Mouse (Mus musculus) adrenal gland, postnatal 4 days (tissue): ENCODE data around the gene Noxo1. TPM values are rescaled to one million over a fixed set of nuclear protein-coding genes. Genes with fewer than 3 reads are reported as not detected.
A peak's percentile ranks its signal among the peaks of the same experiment; 100 is the strongest.

ENCODE experiments used
- DNase-seq, 2 experiments: peaks; one replicate each; pipeline ENCODE4 v3.0.0; 2021 to 2022; ENCODE audit warnings: low spot score in 2 of 2, mixed read lengths in 2 of 2
- total RNA-seq, 2 experiments: library from RNA; stranded (reverse); gene quantifications; 2 replicates each; pipeline ENCODE4 v1.2.3; 2021

Noxo1 gene
- total RNA-seq, 2 experiments from 2014 or later, result 6.2 to 8.5 TPM

DNA sequence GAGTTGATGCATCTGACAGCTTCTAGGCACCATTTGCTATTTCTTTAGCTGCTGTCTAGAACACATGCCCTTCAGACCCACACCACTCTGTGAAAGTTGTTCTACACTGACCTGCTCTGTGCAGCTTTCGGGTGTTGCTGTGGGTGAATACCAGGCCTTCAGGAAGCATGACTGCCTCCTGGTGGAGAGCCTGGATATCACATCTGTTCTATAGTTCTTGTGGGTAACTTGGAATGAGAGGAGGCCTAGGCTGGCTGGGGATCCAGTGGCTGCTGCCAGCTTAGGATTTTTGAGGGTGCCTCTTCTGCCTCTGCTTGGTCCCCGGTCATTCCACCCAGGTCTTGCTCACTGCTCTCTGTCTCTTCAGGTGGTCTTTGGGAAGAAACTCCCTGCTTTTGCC is 19.8 kb upstream of the Noxo1 start:
- peak in 1 of 2 experiments; percentile 50 for DNase-seq

GRCm38 (mm10) chr17:24676877-24677276 is 19.2 kb upstream of the Noxo1 start:
- no peak for DNase-seq

DNA sequence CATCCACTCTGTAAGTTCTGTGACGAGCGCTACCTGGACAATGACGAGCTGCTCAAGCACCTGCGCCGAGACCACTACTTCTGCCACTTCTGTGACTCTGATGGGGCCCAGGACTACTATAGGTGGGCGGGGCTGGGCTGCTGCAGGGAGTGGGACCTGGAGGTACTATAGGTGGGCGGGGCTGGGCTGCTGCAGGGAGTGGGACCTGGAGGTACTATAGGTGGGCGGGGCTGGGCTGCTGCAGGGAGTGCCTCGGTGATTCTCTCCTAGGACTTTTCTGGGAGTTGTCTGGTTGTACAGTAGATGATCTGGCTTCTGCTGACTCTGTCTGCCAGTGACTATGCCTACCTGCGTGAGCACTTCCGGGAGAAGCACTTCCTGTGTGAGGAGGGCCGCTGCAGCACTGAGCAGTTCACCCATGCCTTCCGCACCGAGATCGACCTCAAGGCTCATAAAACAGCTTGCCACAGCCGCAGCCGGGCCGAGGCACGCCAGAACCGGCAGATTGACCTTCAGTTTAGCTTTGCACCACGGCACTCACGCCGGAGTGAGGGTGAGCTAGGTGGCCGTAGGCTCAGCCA is 18.4 kb upstream of the Noxo1 start:
- no peak for DNase-seq

DNA sequence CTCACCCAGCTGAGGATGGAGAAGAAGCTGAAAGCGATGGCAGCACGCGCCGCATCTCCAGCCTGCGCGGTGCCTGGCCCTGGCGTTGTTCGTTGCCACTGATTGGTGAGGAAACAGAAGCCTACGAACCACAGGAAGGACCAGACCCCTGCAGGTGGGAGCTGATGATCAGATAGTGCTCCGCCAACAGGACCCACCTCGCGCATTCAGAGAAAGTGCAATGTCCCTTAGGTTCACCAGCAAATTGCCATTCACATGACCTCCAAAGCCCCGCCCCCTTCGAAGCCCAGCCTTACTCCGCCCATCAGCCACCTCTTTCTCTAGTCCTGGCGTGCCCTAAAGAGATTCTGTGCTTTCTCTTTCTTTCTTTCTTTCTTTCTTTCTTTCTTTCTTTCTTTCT is 9.5 kb upstream of the Noxo1 start:
- DNase-seq, result no peak

GRCm38 (mm10) chr17:24687146-24687595 is 8.9 kb upstream of the Noxo1 start:
- no peak for DNase-seq

- DNase-seq, result no peak
Measured at GRCm38 (mm10) chr17:24687599-24687998, 8.4 kb upstream of the Noxo1 start.

DNA sequence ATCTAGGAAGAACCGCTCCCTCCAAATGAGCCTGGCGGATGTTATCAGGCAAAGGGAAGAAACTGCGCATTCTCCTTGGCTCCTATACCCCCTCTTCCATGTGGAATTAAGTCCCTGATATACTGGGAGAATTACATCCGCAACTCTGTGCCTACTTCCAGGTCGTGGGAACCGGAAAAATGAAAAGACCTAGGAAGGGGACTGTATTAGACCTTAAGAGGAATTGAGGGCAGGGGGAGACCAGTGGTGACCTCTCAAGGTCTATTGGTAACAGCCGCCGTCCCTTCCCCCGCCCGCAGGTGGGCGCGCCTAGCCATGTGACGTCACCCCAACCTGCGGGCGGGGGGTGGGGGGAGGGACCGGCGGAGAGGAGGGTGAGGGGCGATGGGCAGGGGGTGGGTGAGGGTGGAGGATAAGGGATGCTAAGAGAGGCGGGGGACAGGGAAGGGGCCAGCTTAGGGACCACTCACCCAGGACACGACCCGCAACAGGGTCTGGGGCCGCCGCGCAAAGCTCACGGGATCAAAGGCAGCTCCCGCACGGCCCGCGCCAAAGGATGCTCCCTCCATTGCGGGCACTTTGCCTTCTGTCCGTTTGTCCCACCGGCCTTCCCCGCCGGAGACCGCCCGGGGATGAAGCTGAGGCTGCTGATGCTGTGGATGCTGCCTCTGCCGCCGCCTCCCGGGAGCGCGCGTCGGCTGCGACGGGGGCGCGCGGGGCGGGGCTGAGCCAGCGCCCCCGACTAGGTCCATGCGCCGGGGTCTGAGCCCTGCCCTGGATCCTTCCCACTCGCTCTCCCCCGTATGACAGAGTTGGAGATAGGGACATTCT is 6.6 kb upstream of the Noxo1 start, which contains the start of gene Syngr3:
TSS of gene Syngr3 (minus strand) at position 705 of the 831 bp plus-strand sequence.
- no peak for DNase-seq

GRCm38 (mm10) chr17:24692385-24692784 is 3.6 kb upstream of the Noxo1 start:
- DNase-seq, result no peak

GRCm38 (mm10) chr17:24695326-24696010 is 566 bp upstream of the Noxo1 start:
- no peak for DNase-seq

GRCm38 (mm10) chr17:24697985-24698384 is 2.0 kb downstream of the Noxo1 start:
- DNase-seq, result no peak

GRCm38 (mm10) chr17:24698715-24699114 is 2.7 kb downstream of the Noxo1 start:
- DNase-seq, result no peak

DNA sequence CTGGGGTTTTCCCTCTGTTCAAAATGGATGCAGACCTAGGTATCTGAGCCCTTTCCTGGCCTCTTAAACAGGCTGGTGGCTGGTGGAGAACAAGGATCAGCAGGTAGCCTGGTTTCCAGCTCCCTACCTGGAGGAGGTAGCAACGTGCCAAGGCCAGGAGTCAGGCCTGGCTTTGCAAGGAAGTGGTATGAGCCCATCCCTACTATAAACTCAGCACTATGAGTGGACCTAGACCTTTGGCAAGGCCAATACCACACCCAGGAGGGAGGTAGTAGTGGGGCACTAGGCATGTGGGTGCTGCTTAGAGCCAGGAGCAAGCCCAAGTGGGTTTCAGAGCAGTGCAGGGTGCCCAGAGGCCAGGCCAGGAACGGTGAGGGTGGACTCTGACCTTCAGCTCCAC is 3.4 kb downstream of the Noxo1 start:
- DNase-seq, result no peak

DNA sequence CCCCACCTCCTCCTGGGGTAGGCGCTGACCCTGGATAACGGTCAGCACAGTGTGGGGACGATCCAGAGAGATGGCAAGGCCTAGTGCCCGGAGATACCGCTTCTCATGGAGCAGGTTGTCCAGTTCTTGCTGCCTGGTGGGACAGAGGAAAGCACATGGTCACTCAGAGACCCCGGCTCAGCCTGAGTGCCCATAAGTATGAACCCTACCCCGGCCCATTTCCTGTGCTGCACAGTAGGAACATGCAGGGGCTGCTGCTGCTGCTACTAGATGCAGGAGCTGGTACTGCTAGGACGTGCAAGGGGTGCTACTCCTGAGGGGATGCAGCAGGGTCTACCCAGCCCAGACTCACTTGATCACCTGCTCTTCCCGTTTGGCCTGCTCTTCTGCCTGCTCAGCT is 5.2 kb downstream of the Noxo1 start:
- no peak for DNase-seq

- no peak for DNase-seq
Measured at GRCm38 (mm10) chr17:24705821-24706220, 9.8 kb downstream of the Noxo1 start.

- peak; percentile 84 for DNase-seq
Measured at GRCm38 (mm10) chr17:24706982-24707800, 11.2 kb downstream of the Noxo1 start, which contains the start of gene Tbl3. TSS of gene Tbl3 (minus strand) at chr17:24707660.

DNA sequence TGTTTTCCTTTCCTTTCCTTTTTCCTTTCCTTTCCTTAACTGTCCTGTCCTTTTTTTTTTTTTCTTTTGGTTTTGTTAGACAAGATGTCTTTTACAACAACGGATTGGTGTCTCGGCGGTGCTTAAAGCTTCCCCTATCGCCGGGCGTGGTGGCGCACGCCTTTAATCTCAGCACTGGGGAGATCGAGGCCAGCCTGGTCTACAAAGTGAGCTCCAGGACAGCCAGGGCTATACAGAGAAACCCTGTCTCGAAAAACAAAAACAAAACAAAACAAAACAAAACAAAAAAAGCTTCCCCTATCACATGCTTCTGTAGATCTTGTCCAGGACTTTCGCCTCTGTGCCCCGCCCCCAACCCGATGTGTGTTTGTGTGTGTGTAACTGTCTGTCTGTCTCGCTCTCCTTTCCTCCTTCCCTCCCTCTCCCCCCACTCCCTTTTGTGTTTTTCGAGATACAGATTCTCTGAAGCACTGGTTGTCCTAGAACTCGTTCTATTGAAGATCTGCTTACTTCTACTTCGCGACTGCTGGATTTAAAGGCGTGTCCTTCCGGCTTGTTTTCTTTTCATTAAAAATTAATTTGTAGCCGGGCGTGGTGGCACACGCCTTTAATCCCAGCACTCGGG is 11.9 kb downstream of the Noxo1 start:
- DNase-seq, result no peak

GRCm38 (mm10) chr17:24708646-24709045 is 12.6 kb downstream of the Noxo1 start:
- DNase-seq, result no peak

GRCm38 (mm10) chr17:24715556-24715955 is 19.5 kb downstream of the Noxo1 start:
- no peak for DNase-seq

DNA sequence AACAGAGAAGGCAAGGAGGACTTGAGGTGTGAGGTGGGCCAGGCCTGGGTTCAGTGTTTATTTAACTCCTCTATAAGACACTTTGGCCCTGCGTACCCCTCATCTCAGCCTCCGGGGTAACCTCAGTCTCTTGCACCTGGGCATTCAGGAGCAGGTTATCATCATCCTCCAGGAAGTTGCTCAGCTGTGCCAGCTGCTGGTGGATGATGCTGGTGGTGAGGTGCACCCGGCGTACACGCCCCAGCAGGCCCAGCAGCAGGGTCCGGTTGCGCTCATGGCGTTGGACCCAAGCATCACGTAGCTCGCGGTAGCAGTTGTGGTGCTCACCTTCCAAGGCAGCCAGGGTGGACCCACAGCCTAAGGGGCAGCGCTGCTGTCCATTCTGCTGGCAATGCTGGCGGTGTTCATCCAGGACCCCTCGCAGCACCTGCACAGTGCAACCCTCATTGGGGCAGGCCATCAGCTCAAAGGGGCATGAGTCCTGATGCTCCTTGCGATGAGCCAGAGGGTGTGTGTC is 20.2 kb downstream of the Noxo1 start:
- DNase-seq, result no peak

DNA sequence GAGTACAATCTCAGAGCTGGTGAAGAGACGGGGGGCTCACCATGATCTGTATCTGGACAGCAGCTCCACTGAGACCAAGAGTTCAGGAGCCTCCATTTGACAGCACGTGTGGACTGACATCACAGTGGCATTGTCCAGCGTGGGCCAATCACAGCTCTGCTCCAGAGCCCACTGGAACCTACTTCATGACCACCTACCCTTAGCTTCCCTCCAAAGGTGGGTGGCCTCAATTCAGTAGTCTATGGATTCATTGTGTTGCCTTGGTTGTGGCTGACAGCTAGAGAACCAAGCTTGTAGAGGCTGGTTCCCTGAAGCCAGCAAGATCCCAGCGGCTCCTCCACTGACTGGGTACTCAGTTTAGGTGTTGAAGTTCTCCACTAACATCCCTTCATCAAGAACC is 21.9 kb downstream of the Noxo1 start, which contains the start of the genes Rnf151 and Rps2:
TSS of gene Rnf151 (minus strand) at position 121 of the 400 bp plus-strand sequence.
TSS of gene Rps2 (plus strand) at position 174 of the 400 bp plus-strand sequence.
- DNase-seq, result no peak
